Mouse (Mus musculus) hindbrain, postnatal 0 days (tissue): ENCODE results near the gene Myf5. TPM values are rescaled to one million over a fixed set of nuclear protein-coding genes. Genes with fewer than 3 reads are reported as not detected.

Experiments used
- ATAC-seq: fragments of 200-750 bp; cut with Nextera tagmentation; 2 replicates; pipeline ENCODE4 v1.8.0; 2017; ENCODE audit warnings: mild to moderate bottlenecking, moderate TSS enrichment, moderate library complexity
- DNase-seq: peaks from one replicate; pipeline ENCODE4 v3.0.0-alpha.2; 2015; ENCODE audit warnings: low spot score
- H3K27ac ChIP-seq: fragments of 300-500 bp; sonication (generic); 2 replicates; pipeline ENCODE4 v1.5.1; 2014; ENCODE audit warnings: mild to moderate bottlenecking
- H3K27me3 ChIP-seq: fragments of 300-500 bp; sonication (generic); 2 replicates; pipeline ENCODE4 v1.6.1; 2014; ENCODE audit warnings: low read length, mixed read lengths; ENCODE audit not compliant: insufficient read depth
- H3K36me3 ChIP-seq: fragments of 300-500 bp; sonication (generic); 2 replicates; pipeline ENCODE4 v1.6.1; 2014; ENCODE audit warnings: low read length, mixed read lengths; ENCODE audit not compliant: insufficient read depth
- H3K4me1 ChIP-seq: fragments of 300-500 bp; sonication (generic); 2 replicates; pipeline ENCODE4 v1.6.1; 2014; ENCODE audit warnings: antibody characterized with exemption, low read length, mixed read lengths; ENCODE audit not compliant: insufficient read depth
- H3K4me2 ChIP-seq: fragments of 300-500 bp; sonication (generic); 2 replicates; pipeline ENCODE4 v1.6.1; 2014; ENCODE audit warnings: low read depth, mild to moderate bottlenecking, low read length, moderate library complexity, mixed read lengths
- H3K4me3 ChIP-seq: fragments of 300-500 bp; sonication (generic); 2 replicates; pipeline ENCODE4 v1.5.1; 2014; ENCODE audit warnings: low read length
- H3K9ac ChIP-seq: fragments of 300-500 bp; sonication (generic); replicated peaks from 2 replicates; pipeline ENCODE4 v1.6.1; 2014; ENCODE audit warnings: mild to moderate bottlenecking, low read length, moderate library complexity, mixed read lengths
- H3K9me3 ChIP-seq: fragments of 300-500 bp; sonication (generic); 2 replicates; pipeline ENCODE4 v1.6.1; 2016; ENCODE audit warnings: low read length, mixed read lengths
- CTCF ChIP-seq: IDR thresholded peaks from 2 replicates; pipeline ENCODE4 v1.5.1; 2016; ENCODE audit warnings: antibody characterized with exemption, control low read depth, low read depth
- WGBS: fragments of 180-500 bp; shearing (Covaris S2); extraction: QIAGEN DNeasy Blood & Tissue Kit; methylation state at CpG from one replicate; pipeline ENCODE4 v1.1.7; 2014; 5-methylcytosine and 5-hydroxymethylcytosine counted together
- polyA plus RNA-seq: library from polyadenylated mRNA; unstranded; fragments of >200 nt; fragmentation: Nextera tagmentation; extraction: Ambion mirVana; gene quantifications from 2 replicates; pipeline ENCODE4 v1.2.1, GENCODE M21; 2015
- total RNA-seq: library from RNA; depleted of rRNA; stranded (reverse); fragments of >200 nt; gene quantifications from 2 replicates; pipeline ENCODE4 v1.2.3, GENCODE M21; 2014

Gene Myf5
- total and polyA plus RNA-seq, 2 experiments from 2014 or later: not detected

DNA sequence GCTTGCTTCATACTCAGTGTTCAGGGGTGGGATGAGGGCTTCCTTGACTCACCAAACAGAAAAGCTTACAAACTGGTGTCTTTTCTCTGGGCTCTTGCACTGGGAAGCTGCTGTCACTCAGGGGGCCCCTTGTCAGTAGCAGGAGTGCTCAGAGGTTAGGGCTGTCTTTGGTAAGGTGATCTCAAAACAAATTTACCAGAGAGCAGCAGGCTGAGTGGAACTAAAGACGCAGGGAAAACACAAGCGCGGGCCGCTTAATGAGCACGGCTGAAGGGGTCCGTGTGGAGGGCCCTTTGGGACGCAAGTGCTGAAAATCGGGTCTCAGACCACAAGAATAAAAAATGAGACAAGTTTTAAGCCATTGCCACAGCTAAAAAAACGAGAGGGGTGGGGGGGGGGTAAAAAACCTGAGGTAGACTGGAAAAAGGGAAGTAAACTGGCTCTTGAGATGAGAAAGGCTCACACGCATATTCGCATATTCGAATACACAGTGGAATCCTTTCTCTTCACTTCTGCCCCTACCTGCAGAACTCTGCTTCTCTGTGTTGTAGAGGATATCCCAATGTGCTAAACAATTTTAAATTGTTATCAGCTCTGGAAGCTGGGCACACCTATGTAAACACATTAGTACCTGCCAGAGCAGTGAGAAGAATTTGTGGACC is 2.9 kb upstream of the Myf5 start:
- no peaks in the 10 kb centered on the region for H3K36me3 ChIP-seq
- DNase-seq: no peak
- no peak for TF ChIP-seq CTCF
- 30% methylated on average over 12 of the region's 12 CpGs for WGBS
- no peak overlapping the region for H3K9ac ChIP-seq
- no peak overlapping the region for H3K27ac ChIP-seq
- no peak overlapping the region for H3K4me2 ChIP-seq
- H3K27me3 ChIP-seq: no peaks in the 10 kb centered on the region
- ATAC-seq: no peak
- no peaks in the 10 kb centered on the region for H3K9me3 ChIP-seq
- H3K4me1 ChIP-seq: no peaks in the 10 kb centered on the region
- H3K4me3 ChIP-seq: no peak overlapping the region

DNA sequence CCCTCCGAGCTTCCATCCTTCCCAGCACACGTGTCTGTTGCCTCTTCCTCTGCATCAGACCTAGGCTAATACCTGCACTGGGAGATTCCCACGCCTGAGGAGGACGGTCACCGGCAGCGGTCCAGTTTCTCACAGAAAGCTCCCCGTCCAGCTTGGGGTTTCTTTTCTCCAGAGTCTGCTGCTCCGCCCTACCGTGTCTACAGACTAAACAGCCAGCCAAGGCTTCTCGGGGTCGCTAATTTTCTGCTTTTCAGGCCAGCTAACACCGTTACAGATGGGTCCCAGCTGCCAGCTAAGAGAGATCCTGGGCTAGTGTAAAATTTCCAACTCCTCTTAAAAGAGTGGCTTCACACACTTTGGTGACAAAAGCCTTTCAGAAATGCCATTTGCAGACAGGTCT is 836 bp upstream of the Myf5 start:
- Histone ChIP-seq H3K9ac (no peak overlapping the region), H3K9me3 (no peaks in the 10 kb centered on the region), H3K36me3 (no peaks in the 10 kb centered on the region), H3K27me3 (no peaks in the 10 kb centered on the region), H3K4me2 (no peak overlapping the region), H3K4me1 (no peaks in the 10 kb centered on the region), H3K27ac (no peak overlapping the region), H3K4me3 (no peak overlapping the region)
- WGBS: 66% methylated on average over 12 of the region's 12 CpGs
- DNase-seq (no peak), ATAC-seq (no peak)
- no peak for TF ChIP-seq CTCF

DNA sequence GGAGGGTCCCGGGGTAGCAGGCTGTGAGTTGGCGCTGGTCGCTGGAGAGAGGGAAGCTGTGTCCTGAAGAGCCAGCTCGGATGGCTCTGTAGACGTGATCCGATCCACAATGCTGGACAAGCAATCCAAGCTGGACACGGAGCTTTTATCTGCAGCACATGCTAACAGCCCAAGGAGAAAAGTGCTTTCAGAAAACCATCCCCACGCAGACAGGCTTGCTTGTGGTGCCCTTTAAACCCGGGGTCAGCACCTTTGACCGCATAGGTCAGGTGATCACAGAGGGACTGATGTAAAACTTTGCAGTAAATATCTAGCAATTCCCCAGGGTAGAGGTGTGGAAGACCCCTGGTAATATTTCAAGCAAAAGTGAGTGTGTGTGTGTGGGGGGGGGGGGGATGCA is 1.9 kb downstream of the Myf5 start:
- Histone ChIP-seq H3K36me3 (no peaks in the 10 kb centered on the region), H3K4me3 (no peak overlapping the region), H3K27me3 (no peaks in the 10 kb centered on the region), H3K4me2 (no peak overlapping the region), H3K9ac (no peak overlapping the region), H3K9me3 (no peaks in the 10 kb centered on the region), H3K27ac (no peak overlapping the region), H3K4me1 (no peaks in the 10 kb centered on the region)
- DNase-seq (no peak), ATAC-seq (no peak)
- 71% methylated on average over 10 of the region's 10 CpGs for WGBS
- no peak for TF ChIP-seq CTCF

DNA sequence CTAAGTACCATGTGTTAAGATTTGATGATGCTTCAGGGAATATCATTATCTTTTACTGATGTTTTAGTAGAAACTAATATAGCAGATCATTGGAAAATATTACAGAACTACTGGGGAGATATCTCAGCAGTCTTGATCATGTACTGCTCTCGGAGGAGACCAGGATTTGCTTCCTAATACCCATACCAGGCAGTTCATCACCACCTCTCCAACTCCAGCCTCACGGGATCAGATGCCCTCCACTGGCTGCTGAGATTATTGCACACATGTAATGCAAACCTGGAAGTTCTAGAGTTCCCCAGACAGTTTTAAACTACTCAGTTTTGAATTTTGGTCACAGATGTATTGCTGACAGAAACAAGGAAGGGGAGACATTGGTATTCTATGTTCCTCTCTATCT is 12.4 kb downstream of the Myf5 start:
- no peak overlapping the region for H3K27ac ChIP-seq
- no peak overlapping the region for H3K9ac ChIP-seq
- DNase-seq (no peak), ATAC-seq (no peak)
- WGBS: 60% methylated on average over 2 of the region's 2 CpGs
- H3K4me3 ChIP-seq: no peak overlapping the region
- no peaks in the 10 kb centered on the region for H3K4me1 ChIP-seq
- peak; percentile 31; the same call in 1 of the 2 replicates for TF ChIP-seq CTCF
- no peaks in the 10 kb centered on the region for H3K27me3 ChIP-seq
- no peaks in the 10 kb centered on the region for H3K9me3 ChIP-seq
- no peak overlapping the region for H3K4me2 ChIP-seq
- no peaks in the 10 kb centered on the region for H3K36me3 ChIP-seq

DNA sequence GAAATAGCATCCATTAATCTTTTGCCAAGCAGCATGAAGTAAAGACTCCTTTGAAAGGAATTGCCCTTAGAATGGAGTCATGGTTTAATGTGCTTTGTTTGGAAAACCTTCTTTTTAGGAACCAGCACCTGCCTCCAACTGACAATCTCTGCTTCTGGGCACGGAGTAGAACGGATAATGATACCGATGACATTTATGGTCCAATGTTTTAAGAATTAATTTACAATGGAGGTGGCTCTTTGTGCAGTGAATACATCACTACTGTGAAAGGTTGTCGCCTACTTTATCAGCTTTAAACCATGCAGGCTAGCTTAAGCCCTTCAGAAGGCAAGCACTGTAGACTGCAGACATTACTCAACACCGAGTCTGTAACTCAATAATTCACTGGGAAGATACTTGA is 14.2 kb downstream of the Myf5 start:
- H3K27ac ChIP-seq: no peak overlapping the region
- no peaks in the 10 kb centered on the region for H3K4me1 ChIP-seq
- H3K9me3 ChIP-seq: no peaks in the 10 kb centered on the region
- H3K27me3 ChIP-seq: no peaks in the 10 kb centered on the region
- no peak overlapping the region for H3K4me3 ChIP-seq
- 52% methylated on average over 5 of the region's 5 CpGs for WGBS
- TF ChIP-seq CTCF: no peak
- ATAC-seq (no peak), DNase-seq (no peak)
- H3K36me3 ChIP-seq: no peaks in the 10 kb centered on the region
- H3K9ac ChIP-seq: no peak overlapping the region
- H3K4me2 ChIP-seq: no peak overlapping the region

DNA sequence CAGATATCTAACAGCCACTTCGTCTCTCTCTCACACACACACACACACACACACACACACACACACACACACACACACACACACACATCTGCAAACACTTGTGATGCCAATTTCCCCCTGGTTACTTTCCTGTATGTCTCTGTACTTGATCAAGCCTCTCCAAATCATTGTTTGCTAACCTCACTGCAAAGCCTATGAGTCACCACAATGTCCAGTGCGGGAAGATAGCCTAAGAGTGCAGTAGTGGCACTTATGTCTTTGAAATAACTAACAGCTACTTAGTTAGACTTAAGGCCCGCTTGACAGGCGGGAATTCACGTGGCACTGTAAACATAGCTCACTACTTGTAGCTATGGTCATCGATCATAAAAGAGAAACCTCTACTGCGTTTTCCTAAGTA is 18.1 kb downstream of the Myf5 start:
- Histone ChIP-seq H3K36me3 (no peaks in the 10 kb centered on the region), H3K9me3 (no peaks in the 10 kb centered on the region), H3K27me3 (no peaks in the 10 kb centered on the region), H3K4me1 (no peaks in the 10 kb centered on the region), H3K9ac (no peak overlapping the region), H3K4me3 (no peak overlapping the region), H3K27ac (no peak overlapping the region), H3K4me2 (no peak overlapping the region)
- no peak for DNase-seq
- TF ChIP-seq CTCF: no peak
- ATAC-seq: no peak
- 97% methylated on average over 7 of the region's 7 CpGs for WGBS

DNA sequence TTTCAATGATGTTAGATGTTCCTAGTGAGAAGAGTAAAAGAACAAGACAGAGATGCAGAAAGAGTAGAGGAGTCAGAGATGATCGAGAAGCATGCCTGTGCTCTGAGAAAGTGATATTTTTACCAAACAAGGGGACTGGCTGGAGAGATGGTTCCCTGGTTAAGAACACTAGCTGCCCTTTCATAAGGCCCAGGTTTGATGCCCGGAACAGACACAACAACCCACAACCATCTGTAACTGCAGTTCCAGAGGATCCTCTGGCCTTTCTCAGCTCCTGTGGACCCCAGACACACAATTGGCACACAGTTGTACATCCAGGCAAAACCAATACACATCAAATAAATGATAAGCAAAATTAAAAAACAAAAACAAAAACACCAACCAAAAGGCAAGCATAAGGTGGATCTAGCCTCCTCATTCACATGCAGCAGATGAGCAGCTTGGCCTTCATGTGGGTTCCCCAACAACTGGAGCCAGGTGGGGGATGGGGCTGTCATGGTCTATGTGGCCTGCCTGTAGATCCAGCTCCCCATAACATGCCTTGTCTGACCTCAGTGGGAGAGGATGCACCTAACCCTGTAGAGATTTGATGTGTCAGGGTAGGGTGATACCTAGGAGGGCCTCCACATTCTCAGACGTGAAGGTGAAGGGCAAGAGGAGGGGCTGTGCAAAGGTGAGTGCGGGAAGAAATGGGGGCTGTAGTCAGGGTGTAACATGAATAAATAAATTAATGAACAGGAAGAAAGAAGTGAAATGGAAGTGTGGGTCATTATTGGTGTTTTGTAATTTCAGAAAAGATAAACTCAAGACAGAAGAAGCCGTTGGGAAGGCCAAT is 36.2 kb downstream of the Myf5 start:
- Histone ChIP-seq H3K4me1 (no peaks in the 10 kb centered on the region), H3K4me3 (no peak overlapping the region), H3K9ac (no peak overlapping the region), H3K36me3 (no peaks in the 10 kb centered on the region), H3K9me3 (no peaks in the 10 kb centered on the region), H3K27ac (no peak overlapping the region), H3K27me3 (no peaks in the 10 kb centered on the region), H3K4me2 (no peak overlapping the region)
- WGBS: 90% methylated on average over 5 of the region's 5 CpGs
- no peak for DNase-seq
- no peak for TF ChIP-seq CTCF
- ATAC-seq: no peak
